Mouse (Mus musculus) brain, embryonic 14.5 days (tissue): Measurements from ENCODE around the gene Dchs2.
A peak's percentile ranks its signal among the peaks of the same experiment; 100 is the strongest.

Experiments
- CTCF ChIP-seq: fragments of 200-500 bp; IDR thresholded peaks from 2 replicates; pipeline ENCODE4 v1.5.1; 2012; ENCODE audit warnings: inconsistent platforms, mild to moderate bottlenecking, moderate library complexity, borderline replicate concordance; ENCODE audit not compliant: insufficient read depth, insufficient read length; ENCODE audit errors: extremely low read depth
- POLR2A ChIP-seq: fragments of 200-500 bp; IDR thresholded peaks from 2 replicates; pipeline ENCODE4 v1.6.1; 2012; ENCODE audit warnings: mild to moderate bottlenecking, inconsistent platforms, borderline replicate concordance; ENCODE audit not compliant: poor library complexity, insufficient read depth, insufficient read length, severe bottlenecking; ENCODE audit errors: extremely low read depth

DNA sequence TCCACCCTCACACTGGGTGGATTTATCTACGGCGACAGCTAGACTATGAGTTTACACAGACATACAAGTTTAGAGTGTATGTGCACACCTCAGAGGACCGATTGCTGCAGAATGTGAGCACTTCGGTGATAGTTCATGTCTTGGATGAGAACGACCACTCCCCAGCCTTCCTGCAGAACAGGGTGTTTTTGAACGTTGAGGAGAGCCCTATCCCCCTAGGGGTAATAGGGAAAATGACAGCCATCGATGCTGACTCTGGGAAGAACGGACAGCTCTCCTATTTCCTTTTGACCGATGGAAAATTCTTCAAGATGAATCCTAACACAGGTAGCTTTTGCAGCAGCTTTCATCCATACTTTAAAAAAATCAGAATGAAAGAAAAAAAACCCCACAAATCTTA is 143.2 kb downstream of the Dchs2 start:
- TF ChIP-seq CTCF (peak; percentile 29; the same call in 1 of the 2 replicates), POLR2A (no peak)
